Mouse (Mus musculus): ENCODE data around the gene Itpripl2.

Itpripl2 gene

GRCm38 (mm10) chr7:118491431-118492147, at the start of gene Itpripl2:
TSS of gene Itpripl2 (minus strand) at chr7:118491975.
- peak; percentile 93 for DNase-seq

GRCm38 (mm10) chr7:118535076-118535475, 43.3 kb upstream of the Itpripl2 start:
- peak; percentile 59 for DNase-seq

- DNase-seq: no peak
These were observed 42.6 kb upstream of the Itpripl2 start for GRCm38 (mm10) chr7:118534326-118534725.

GRCm38 (mm10) chr7:118533178-118533578, 41.4 kb upstream of the Itpripl2 start, which contains the start of gene Coq7:
TSS of gene Coq7 (minus strand) at chr7:118533356.
- DNase-seq: peak; percentile 97

GRCm38 (mm10) chr7:118532519-118533177, 40.9 kb upstream of the Itpripl2 start:
- DNase-seq: peak; percentile 99

- no peak for DNase-seq
These were observed 35.2 kb upstream of the Itpripl2 start for GRCm38 (mm10) chr7:118526967-118527366.

GRCm38 (mm10) chr7:118522077-118522476, 30.3 kb upstream of the Itpripl2 start:
- no peak for DNase-seq

GRCm38 (mm10) chr7:118519661-118520060, 27.9 kb upstream of the Itpripl2 start:
- DNase-seq: peak; percentile 31

GRCm38 (mm10) chr7:118518687-118519086, 26.9 kb upstream of the Itpripl2 start:
- peak; percentile 89 for DNase-seq

- peak; percentile 43 for DNase-seq
These were observed 26.0 kb upstream of the Itpripl2 start for GRCm38 (mm10) chr7:118517819-118518218.

- DNase-seq: no peak
These were observed 16.8 kb upstream of the Itpripl2 start for GRCm38 (mm10) chr7:118508556-118508955.

GRCm38 (mm10) chr7:118503844-118504243, 12.1 kb upstream of the Itpripl2 start:
- DNase-seq: peak; percentile 35

GRCm38 (mm10) chr7:118502333-118502732, 10.6 kb upstream of the Itpripl2 start:
- DNase-seq: no peak

- DNase-seq: no peak
These were observed 8.1 kb upstream of the Itpripl2 start for GRCm38 (mm10) chr7:118499784-118500435.

- DNase-seq: no peak
These were observed 7.4 kb upstream of the Itpripl2 start for GRCm38 (mm10) chr7:118498984-118499783.

- DNase-seq: no peak
These were observed 3.3 kb upstream of the Itpripl2 start for GRCm38 (mm10) chr7:118494892-118495579.

GRCm38 (mm10) chr7:118493892-118494291, 2.1 kb upstream of the Itpripl2 start:
- peak; percentile 60 for DNase-seq

- DNase-seq: peak; percentile 61
These were observed 927 bp downstream of the Itpripl2 start for GRCm38 (mm10) chr7:118490666-118491430.

GRCm38 (mm10) chr7:118489706-118490665, 1.8 kb downstream of the Itpripl2 start:
- no peak for DNase-seq

- peak; percentile 40 for DNase-seq
These were observed 3.6 kb downstream of the Itpripl2 start for GRCm38 (mm10) chr7:118488060-118488664.

Data from lung, postnatal 10 days (tissue).